Mouse (Mus musculus): ENCODE results near the gene Abca12.

Abca12 gene

GRCm38 (mm10) chr1:71196191-71196590 is 218.5 kb downstream of the Abca12 start:
- DNase-seq (ENCODE audit: low read depth in 2 of 2, low spot score in 2 of 2), result no peak

- no peak for DNase-seq (ENCODE audit: low read depth in 2 of 2, low spot score in 2 of 2)
Observed at GRCm38 (mm10) chr1:71195333-71195732, 219.4 kb downstream of the Abca12 start.

DNA sequence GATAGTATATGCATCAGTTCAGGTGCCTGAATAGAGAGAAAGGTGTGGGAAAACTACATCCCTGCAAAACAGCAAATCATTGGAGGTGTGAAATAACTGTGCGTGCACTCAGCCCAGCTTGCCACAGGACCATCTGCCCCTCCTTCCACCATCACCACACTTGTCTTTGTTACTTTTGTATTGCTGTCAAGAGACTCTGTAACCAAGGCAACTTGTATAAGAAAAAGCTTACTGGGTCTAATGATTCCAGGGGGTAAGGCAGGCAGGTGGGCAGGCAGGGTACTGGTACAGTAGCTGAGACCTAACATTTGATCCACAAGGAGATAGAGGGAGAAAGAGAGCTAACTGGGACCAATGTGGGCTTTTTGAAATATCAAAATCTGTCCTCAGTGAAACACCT is 220.8 kb downstream of the Abca12 start:
- no peak for DNase-seq (ENCODE audit: low read depth in 2 of 2, low spot score in 2 of 2)
